Mouse (Mus musculus) forebrain, embryonic 14.5 days (tissue): ENCODE results near the gene Plcb4. TPM values are rescaled to one million over a fixed set of nuclear protein-coding genes. Genes with fewer than 3 reads are reported as not detected.

Source experiments
- ATAC-seq: fragments of 200-750 bp; cut with Nextera tagmentation; 2 replicates; pipeline ENCODE4 v1.8.0; 2017; ENCODE audit warnings: mild to moderate bottlenecking, moderate library complexity
- DNase-seq: peaks from one replicate; pipeline ENCODE4 v3.0.0-alpha.2; 2015; ENCODE audit warnings: low spot score
- H3K27ac ChIP-seq: fragments of 300-500 bp; sonication (generic); 2 replicates; pipeline ENCODE4 v1.5.1; 2014; ENCODE audit warnings: low read depth, mild to moderate bottlenecking, control low read depth, low read length, moderate library complexity
- H3K27me3 ChIP-seq: fragments of 300-500 bp; sonication (generic); replicated peaks from 2 replicates; pipeline ENCODE4 v1.6.1; 2014; ENCODE audit warnings: low read length, control low read depth, mixed read lengths; ENCODE audit not compliant: control insufficient read depth, insufficient read depth
- H3K36me3 ChIP-seq: fragments of 300-500 bp; sonication (generic); 2 replicates; pipeline ENCODE4 v1.6.1; 2014; ENCODE audit warnings: low read length, control low read depth; ENCODE audit not compliant: control insufficient read depth, insufficient read depth
- H3K4me1 ChIP-seq: fragments of 300-500 bp; sonication (generic); 2 replicates; pipeline ENCODE4 v1.6.1; 2014; ENCODE audit warnings: antibody characterized with exemption, low read length, control low read depth; ENCODE audit not compliant: control insufficient read depth, insufficient read depth
- H3K4me2 ChIP-seq: fragments of 300-500 bp; sonication (generic); 2 replicates; pipeline ENCODE4 v1.6.1; 2014; ENCODE audit warnings: mild to moderate bottlenecking, control low read depth, low read length
- H3K4me3 ChIP-seq: fragments of 300-500 bp; sonication (generic); 2 replicates; pipeline ENCODE4 v1.5.1; 2014; ENCODE audit warnings: low read depth, low read length, control low read depth
- H3K9ac ChIP-seq: fragments of 300-500 bp; sonication (generic); 2 replicates; pipeline ENCODE4 v1.6.1; 2014; ENCODE audit warnings: mild to moderate bottlenecking, low read length, control low read depth, moderate library complexity
- H3K9me3 ChIP-seq: fragments of 300-500 bp; sonication (generic); replicated peaks from 2 replicates; pipeline ENCODE4 v1.6.1; 2016; ENCODE audit warnings: low read length, control low read depth, mixed read lengths; ENCODE audit not compliant: control insufficient read depth
- WGBS: fragments of 180-500 bp; shearing (Covaris S2); extraction: QIAGEN DNeasy Blood & Tissue Kit; methylation state at CpG from one replicate; pipeline ENCODE4 v1.1.7; 2014; 5-methylcytosine and 5-hydroxymethylcytosine counted together
- polyA plus RNA-seq: library from polyadenylated mRNA; unstranded; fragments of >200 nt; fragmentation: Nextera tagmentation; extraction: Ambion mirVana; gene quantifications from 2 replicates; pipeline ENCODE4 v1.2.1, GENCODE M21; 2014

Gene Plcb4
- polyA plus RNA-seq, 1 experiment from 2014 or later = 7.1 TPM

DNA sequence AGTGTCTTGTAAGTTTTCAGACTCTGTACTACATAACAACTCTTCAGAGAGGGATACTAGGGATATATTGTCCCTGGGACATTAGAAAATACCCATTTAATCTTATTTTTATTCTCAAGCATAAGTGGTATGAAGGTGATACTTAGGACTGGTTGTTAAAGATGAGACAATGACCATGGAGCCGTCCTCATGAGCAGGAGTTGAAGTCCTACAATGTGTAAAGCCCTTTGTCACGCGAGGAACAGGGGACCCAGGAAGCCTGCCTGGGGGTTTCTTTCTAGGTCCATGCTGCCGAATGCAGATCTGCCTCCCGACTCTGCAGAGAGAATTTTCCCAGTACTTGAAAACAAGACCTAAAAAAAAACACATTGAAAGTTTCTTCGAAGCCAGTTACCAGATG lies 338.1 kb downstream of the Plcb4 start:
- Histone ChIP-seq H3K4me2 (no peak overlapping the region), H3K4me1 (peaks cover 11% of the 10 kb centered on the region)
- 81% methylated on average over 6 of the region's 6 CpGs for WGBS

GRCm38 (mm10) chr2:135997361-135998150 lies 338.7 kb downstream of the Plcb4 start:
- Histone ChIP-seq H3K27ac (peak overlapping the region; percentile 49; the same call in 1 of the 2 replicates), H3K27me3 (no peaks in the 10 kb centered on the region), H3K9me3 (no peaks in the 10 kb centered on the region), H3K4me3 (no peak overlapping the region), H3K9ac (peak overlapping the region; percentile 38; the same call in 1 of the 2 replicates), H3K36me3 (no peaks in the 10 kb centered on the region), H3K4me1 (peaks cover 11% of the 10 kb centered on the region), H3K4me2 (peak overlapping the region; percentile 23)
- WGBS = 45% methylated on average over 18 of the region's 18 CpGs
- ATAC-seq (peak; percentile 71), DNase-seq (peak; percentile 77)

More for the DNA sequence above, 338.1 kb downstream of the Plcb4 start:
- Histone ChIP-seq H3K9me3 (no peaks in the 10 kb centered on the region), H3K27ac (0 out of 2 replicates have a peak overlapping the region, but pooled peaks have one; percentile 49), H3K9ac (no peak overlapping the region), H3K36me3 (no peaks in the 10 kb centered on the region), H3K4me3 (no peak overlapping the region), H3K27me3 (no peaks in the 10 kb centered on the region)
- DNase-seq (no peak), ATAC-seq (no peak)

- Histone ChIP-seq H3K27ac (no peak overlapping the region), H3K36me3 (no peaks in the 10 kb centered on the region), H3K27me3 (no peaks in the 10 kb centered on the region), H3K4me1 (peaks cover 11% of the 10 kb centered on the region), H3K4me2 (no peak overlapping the region), H3K9ac (no peak overlapping the region), H3K4me3 (no peak overlapping the region), H3K9me3 (no peaks in the 10 kb centered on the region)
- WGBS = 90% methylated on average over 7 of the region's 7 CpGs
- DNase-seq (no peak), ATAC-seq (no peak)
Observed at GRCm38 (mm10) chr2:135998886-135999285, 340.1 kb downstream of the Plcb4 start.

GRCm38 (mm10) chr2:135999361-135999760 lies 340.6 kb downstream of the Plcb4 start:
- H3K4me2 ChIP-seq = no peak overlapping the region
- H3K27ac ChIP-seq = no peak overlapping the region
- H3K9me3 ChIP-seq = no peaks in the 10 kb centered on the region
- H3K27me3 ChIP-seq = no peaks in the 10 kb centered on the region
- DNase-seq (no peak), ATAC-seq (no peak)
- no peak overlapping the region for H3K9ac ChIP-seq
- peaks cover 11% of the 10 kb centered on the region for H3K4me1 ChIP-seq
- no peaks in the 10 kb centered on the region for H3K36me3 ChIP-seq
- H3K4me3 ChIP-seq = no peak overlapping the region
- 85% methylated on average over 1 of the region's 1 CpGs for WGBS

GRCm38 (mm10) chr2:136000933-136001332 lies 342.1 kb downstream of the Plcb4 start:
- no peaks in the 10 kb centered on the region for H3K36me3 ChIP-seq
- no peak overlapping the region for H3K4me3 ChIP-seq
- H3K27ac ChIP-seq = no peak overlapping the region
- peaks cover 11% of the 10 kb centered on the region for H3K4me1 ChIP-seq
- DNase-seq (no peak), ATAC-seq (no peak)
- 71% methylated on average over 5 of the region's 5 CpGs for WGBS
- no peak overlapping the region for H3K9ac ChIP-seq
- no peaks in the 10 kb centered on the region for H3K9me3 ChIP-seq
- no peaks in the 10 kb centered on the region for H3K27me3 ChIP-seq
- no peak overlapping the region for H3K4me2 ChIP-seq

- H3K9me3 ChIP-seq = no peaks in the 10 kb centered on the region
- WGBS = 55% methylated on average over 7 of the region's 7 CpGs
Observed at GRCm38 (mm10) chr2:136002118-136002517, 343.3 kb downstream of the Plcb4 start.

DNA sequence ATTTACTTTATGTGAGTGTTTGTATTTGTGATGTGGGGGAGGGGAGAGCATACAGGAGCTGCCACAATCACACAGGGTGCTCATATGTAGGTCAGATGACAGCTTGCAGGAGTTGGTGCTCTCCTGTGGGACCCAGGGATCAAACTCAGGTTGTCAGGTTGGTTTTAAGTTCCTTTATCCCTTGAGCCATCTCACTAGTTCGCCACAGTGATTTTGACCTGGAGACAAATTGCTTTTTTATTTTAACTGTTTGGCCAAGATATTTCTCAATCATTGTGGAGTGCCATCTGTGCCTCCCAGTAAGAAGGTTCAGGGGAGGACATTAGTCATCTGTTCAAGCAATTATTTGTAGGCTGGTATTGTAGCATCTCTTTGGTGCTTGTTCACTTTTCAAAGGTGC lies 345.0 kb downstream of the Plcb4 start:
- no peaks in the 10 kb centered on the region for H3K27me3 ChIP-seq
- no peak overlapping the region for H3K9ac ChIP-seq
- no peak for ATAC-seq
- H3K27ac ChIP-seq = no peak overlapping the region
- H3K36me3 ChIP-seq = peaks cover 4% of the 10 kb centered on the region; the same call in 1 of the 2 replicates
- no peak for DNase-seq
- WGBS = 91% methylated on average over 1 of the region's 1 CpGs
- H3K9me3 ChIP-seq = no peaks in the 10 kb centered on the region
- H3K4me3 ChIP-seq = no peak overlapping the region
- H3K4me2 ChIP-seq = no peak overlapping the region
- no peaks in the 10 kb centered on the region for H3K4me1 ChIP-seq

More at GRCm38 (mm10) chr2:136002118-136002517, 343.3 kb downstream of the Plcb4 start:
- peak; percentile 33 for ATAC-seq
- H3K4me3 ChIP-seq = no peak overlapping the region
- H3K27me3 ChIP-seq = no peaks in the 10 kb centered on the region
- H3K27ac ChIP-seq = no peak overlapping the region
- no peak overlapping the region for H3K4me2 ChIP-seq
- no peaks in the 10 kb centered on the region for H3K36me3 ChIP-seq
- no peak overlapping the region for H3K9ac ChIP-seq
- peak; percentile 64 for DNase-seq
- peaks cover 10% of the 10 kb centered on the region for H3K4me1 ChIP-seq

- 84% methylated on average over 5 of the region's 5 CpGs for WGBS
- H3K27ac ChIP-seq = no peak overlapping the region
- no peak for ATAC-seq
- no peak overlapping the region for H3K9ac ChIP-seq
- no peak overlapping the region for H3K4me3 ChIP-seq
- H3K9me3 ChIP-seq = no peaks in the 10 kb centered on the region
- H3K4me2 ChIP-seq = no peak overlapping the region
- H3K36me3 ChIP-seq = peaks cover 4% of the 10 kb centered on the region; the same call in 1 of the 2 replicates
- no peaks in the 10 kb centered on the region for H3K4me1 ChIP-seq
- DNase-seq = no peak
- H3K27me3 ChIP-seq = no peaks in the 10 kb centered on the region
Observed at GRCm38 (mm10) chr2:136006280-136006679, 347.5 kb downstream of the Plcb4 start.

DNA sequence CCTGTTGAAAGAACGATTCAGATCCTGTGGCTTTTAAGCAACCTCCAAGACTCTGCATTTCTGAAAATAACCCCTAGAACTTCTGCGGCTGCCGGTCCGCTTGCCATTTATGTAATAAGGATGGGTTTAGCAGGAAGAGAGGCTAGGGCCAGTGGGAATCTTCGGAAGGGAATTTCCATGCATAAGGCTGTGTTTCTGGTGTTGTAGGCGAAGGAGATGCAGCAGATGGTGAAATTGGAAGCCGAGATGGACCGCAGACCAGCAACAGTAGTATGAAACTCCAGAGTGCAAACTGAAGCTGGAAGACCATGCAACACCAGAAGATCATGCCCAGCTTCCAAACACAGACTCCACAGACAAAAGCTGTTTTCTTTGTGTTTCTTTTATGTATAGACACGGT lies 353.9 kb downstream of the Plcb4 start:
- Histone ChIP-seq H3K36me3 (peaks cover 2% of the 10 kb centered on the region; the same call in 1 of the 2 replicates), H3K27me3 (no peaks in the 10 kb centered on the region), H3K4me1 (no peaks in the 10 kb centered on the region), H3K27ac (no peak overlapping the region), H3K9me3 (no peaks in the 10 kb centered on the region), H3K9ac (no peak overlapping the region), H3K4me3 (no peak overlapping the region), H3K4me2 (no peak overlapping the region)
- no peak for DNase-seq
- WGBS = 95% methylated on average over 9 of the region's 9 CpGs
- ATAC-seq = no peak
